Mouse (Mus musculus): ENCODE data around the gene Ephx3. TPM values are rescaled to one million over a fixed set of nuclear protein-coding genes. Genes with fewer than 3 reads are reported as not detected.

Ephx3 gene
- total and polyA plus RNA-seq, 3 experiments: 0.24 to 0.30 TPM; not detected in 1

- Histone ChIP-seq H3K4me3 (replicated peaks in 1 of 3; ENCODE audit: low read depth in 2 of 3, low read length in 2 of 3, poor library complexity in 1 of 3) (no peak overlapping the region), H3K4me2 (ENCODE audit: insufficient read depth, low read depth, poor library complexity, severe bottlenecking) (no peak overlapping the region), H3K36me3 (replicated peaks in 1 of 2; ENCODE audit: control insufficient read depth in 1 of 2, insufficient read depth in 1 of 2, low read length in 1 of 2) (peaks cover 68 to 75% of the 10 kb centered on the region in 2 experiments), H3K27me3 (replicated peaks) (no peaks in the 10 kb centered on the region), H3K27ac (ENCODE audit: insufficient read depth, low read depth) (no peak overlapping the region), H3K9me3 (replicated peaks; ENCODE audit: low read length) (no peaks in the 10 kb centered on the region), H3K4me1 (ENCODE audit: control insufficient read depth in 1 of 2, insufficient read depth in 2 of 2) (peaks cover 2 to 3% of the 10 kb centered on the region in 2 experiments; a peak in 1 of 4 replicates), H3K79me2 (replicated peaks; ENCODE audit: control insufficient read depth, extremely low read depth, insufficient read depth, poor library complexity, severe bottlenecking) (no peaks in the 10 kb centered on the region), H3K9ac (ENCODE audit: insufficient read depth, low read depth) (no peak overlapping the region)
- dilution Hi-C loops (cut with MboI; ENCODE audit: extremely low pct_ligation_motif_present, extremely low pct_unique_long_range_greater_than_20kb, low sequenced_read_pairs) (no loop called here), in situ Hi-C loops (cut with MboI; ENCODE audit: low pct_ligation_motif_present, low pct_unique_long_range_greater_than_20kb, low sequenced_read_pairs) (no loop called here)
- DNase-seq (ENCODE audit: extremely low read depth): no peak
- TF ChIP-seq GABPA (IDR thresholded peaks at IDR 0.05; ENCODE audit: insufficient replicate concordance, low read depth, low read length) (no peak), MXI1 (IDR thresholded peaks at IDR 0.05; ENCODE audit: low read depth, low read length) (no peak), ZMIZ1 (IDR thresholded peaks at IDR 0.05; ENCODE audit: low read depth, low read length) (no peak), ZC3H11A (IDR thresholded peaks at IDR 0.05; ENCODE audit: low read depth, low read length) (no peak), MAFK (IDR thresholded peaks at IDR 0.05; ENCODE audit: insufficient replicate concordance, low read length) (no peak), CHD1 (IDR thresholded peaks at IDR 0.05; ENCODE audit: low read depth, low read length) (no peak)
Observed at GRCm38 (mm10) chr17:32197156-32197555, 7.8 kb upstream of the Ephx3 start.

- Histone ChIP-seq H3K9ac (ENCODE audit: insufficient read depth, low read depth) (no peak overlapping the region), H3K4me3 (replicated peaks in 1 of 3; ENCODE audit: low read depth in 2 of 3, low read length in 2 of 3, poor library complexity in 1 of 3) (no peak overlapping the region), H3K4me1 (ENCODE audit: control insufficient read depth in 1 of 2, insufficient read depth in 2 of 2) (peaks cover 2 to 3% of the 10 kb centered on the region in 2 experiments; a peak in 1 of 4 replicates), H3K27me3 (replicated peaks) (no peaks in the 10 kb centered on the region), H3K4me2 (ENCODE audit: insufficient read depth, low read depth, poor library complexity, severe bottlenecking) (no peak overlapping the region), H3K36me3 (replicated peaks in 1 of 2; ENCODE audit: control insufficient read depth in 1 of 2, insufficient read depth in 1 of 2, low read length in 1 of 2) (peaks cover 53 to 61% of the 10 kb centered on the region in 2 experiments), H3K79me2 (replicated peaks; ENCODE audit: control insufficient read depth, extremely low read depth, insufficient read depth, poor library complexity, severe bottlenecking) (no peaks in the 10 kb centered on the region), H3K9me3 (replicated peaks; ENCODE audit: low read length) (no peaks in the 10 kb centered on the region), H3K27ac (ENCODE audit: insufficient read depth, low read depth) (no peak overlapping the region; the same call in 1 of the 2 replicates)
- dilution Hi-C loops (cut with MboI; ENCODE audit: extremely low pct_ligation_motif_present, extremely low pct_unique_long_range_greater_than_20kb, low sequenced_read_pairs): no loop called here
- in situ Hi-C loops (cut with MboI; ENCODE audit: low pct_ligation_motif_present, low pct_unique_long_range_greater_than_20kb, low sequenced_read_pairs): no loop called here
- TF ChIP-seq POLR2AphosphoS2 (IDR thresholded peaks at IDR 0.05; ENCODE audit: low read depth, low read length) (no peak), ZKSCAN1 (IDR thresholded peaks at IDR 0.05; ENCODE audit: borderline replicate concordance, low read depth, low read length) (no peak), SMC3 (IDR thresholded peaks at IDR 0.05; ENCODE audit: low read depth, low read length) (no peak), CHD1 (IDR thresholded peaks at IDR 0.05; ENCODE audit: low read depth, low read length) (no peak), RCOR1 (conservative IDR thresholded peaks at IDR 0.05; ENCODE audit: low read depth, low read length) (no peak)
- DNase-seq (ENCODE audit: extremely low read depth): no peak
Observed at GRCm38 (mm10) chr17:32195725-32196124, 6.4 kb upstream of the Ephx3 start.

- Histone ChIP-seq H3K79me2 (replicated peaks; ENCODE audit: control insufficient read depth, extremely low read depth, insufficient read depth, poor library complexity, severe bottlenecking) (no peaks in the 10 kb centered on the region), H3K9me3 (replicated peaks; ENCODE audit: low read length) (no peaks in the 10 kb centered on the region), H3K9ac (ENCODE audit: insufficient read depth, low read depth) (no peak overlapping the region), H3K4me2 (ENCODE audit: insufficient read depth, low read depth, poor library complexity, severe bottlenecking) (no peak overlapping the region), H3K27ac (ENCODE audit: insufficient read depth, low read depth) (no peak overlapping the region), H3K4me3 (replicated peaks in 1 of 3; ENCODE audit: low read depth in 2 of 3, low read length in 2 of 3, poor library complexity in 1 of 3) (no peak overlapping the region), H3K27me3 (replicated peaks) (no peaks in the 10 kb centered on the region), H3K36me3 (replicated peaks in 1 of 2; ENCODE audit: control insufficient read depth in 1 of 2, insufficient read depth in 1 of 2, low read length in 1 of 2) (peaks cover 26 to 44% of the 10 kb centered on the region in 2 experiments), H3K4me1 (ENCODE audit: control insufficient read depth in 1 of 2, insufficient read depth in 2 of 2) (peaks cover 2 to 3% of the 10 kb centered on the region in 2 experiments; a peak in 1 of 4 replicates)
- in situ Hi-C loops (cut with MboI; ENCODE audit: low pct_ligation_motif_present, low pct_unique_long_range_greater_than_20kb, low sequenced_read_pairs): no loop called here
- dilution Hi-C loops (cut with MboI; ENCODE audit: extremely low pct_ligation_motif_present, extremely low pct_unique_long_range_greater_than_20kb, low sequenced_read_pairs): no loop called here
- no peak for DNase-seq (ENCODE audit: extremely low read depth)
- TF ChIP-seq RAD21 (IDR thresholded peaks at IDR 0.05; ENCODE audit: low read depth, low read length) (no peak), EP300 (IDR thresholded peaks at IDR 0.05; ENCODE audit: low read length) (no peak), CHD1 (IDR thresholded peaks at IDR 0.05; ENCODE audit: low read depth, low read length) (no peak), MXI1 (IDR thresholded peaks at IDR 0.05; ENCODE audit: low read depth, low read length) (no peak), ZKSCAN1 (IDR thresholded peaks at IDR 0.05; ENCODE audit: borderline replicate concordance, low read depth, low read length) (no peak)
Observed at GRCm38 (mm10) chr17:32193010-32193409, 3.7 kb upstream of the Ephx3 start.
